29 mouse cellular contexts compared by ENCODE assay signal in genomic region chr2:49630636-49631035, GRCm38 (mm10). TPM values are rescaled to one million over a fixed set of nuclear protein-coding genes. Genes with fewer than 3 reads are reported as not detected.
DNase-seq lines count a peak whose midpoint lies in the region; ATAC-seq lines count a peak whose summit lies in the region.
"Had no signal": no experiment of that assay in that cellular context is flagged by ENCODE, and none has a peak within 500 bp of the region (broad histone marks: within the 10 kb centered on the region; RNA-seq: fewer than 3 reads in every experiment).

No protein-coding gene starts in this region.

- no peaks in the 10 kb centered on the region for H3K9me3 ChIP-seq in kidney, embryonic 14.5 days (ENCODE audit: control insufficient read depth, low read length)
- H3K9me3 ChIP-seq: embryonic facial prominence, embryonic 13.5 days; forebrain, embryonic 15.5 days; G1E; heart, embryonic 15.5 days; liver, embryonic 12.5 days; neural tube, embryonic 12.5 days had no signal

- WGBS in kidney, embryonic 14.5 days: 75% methylated on average over 6 of the region's 6 CpGs

- intact Hi-C loops in heart, postnatal 36 days (cut with DNase I): no loop called here

- no peak overlapping the region for H3K4me2 ChIP-seq in kidney, embryonic 14.5 days (replicated peaks; ENCODE audit: low read depth, low read length)
- H3K4me2 ChIP-seq: embryonic facial prominence, embryonic 13.5 days; forebrain, embryonic 15.5 days; heart, embryonic 15.5 days; hindbrain, embryonic 14.5 days; liver, embryonic 12.5 days; midbrain, embryonic 11.5 days; neural tube, embryonic 12.5 days had no signal

- no peak overlapping the region for H3K4me3 ChIP-seq in kidney, embryonic 14.5 days (ENCODE audit: low read length)
- H3K4me3 ChIP-seq: embryonic facial prominence, embryonic 13.5 days; forebrain, embryonic 10.5 days; forebrain, embryonic 15.5 days; heart, adult 2 months; heart, embryonic 15.5 days; liver, embryonic 12.5 days; neural tube, embryonic 12.5 days had no signal

- H3K27me3 ChIP-seq in kidney, embryonic 14.5 days (ENCODE audit: control insufficient read depth, insufficient read depth, low read length): no peaks in the 10 kb centered on the region
- H3K27me3 ChIP-seq: embryonic facial prominence, embryonic 13.5 days; forebrain, embryonic 15.5 days; heart, embryonic 15.5 days; liver, embryonic 12.5 days; neural tube, embryonic 12.5 days had no signal

- no peak for ATAC-seq in cerebellum, adult (ENCODE audit: insufficient number of reproducible peaks, low FRiP score, low TSS enrichment)
- ATAC-seq in kidney, embryonic 14.5 days (ENCODE audit: low FRiP score, low TSS enrichment): no peak
- ATAC-seq: forebrain, embryonic 15.5 days; liver, embryonic 12.5 days; liver, postnatal 0 days; midbrain, embryonic 16.5 days had no signal

- 0 out of 2 replicates have a peak, but pooled peaks cover 15% of the 10 kb centered on the region for H3K4me1 ChIP-seq in kidney, embryonic 14.5 days (ENCODE audit: control insufficient read depth, insufficient read depth, low read length)
- H3K4me1 ChIP-seq: heart, embryonic 15.5 days; liver, embryonic 12.5 days had no signal

- no peak overlapping the region for H3K9ac ChIP-seq in kidney, embryonic 14.5 days (ENCODE audit: low read depth, low read length)
- H3K9ac ChIP-seq: embryonic facial prominence, embryonic 13.5 days; forebrain, embryonic 15.5 days; heart, embryonic 15.5 days; hindbrain, embryonic 14.5 days; liver, embryonic 12.5 days; liver, postnatal 0 days; neural tube, embryonic 12.5 days had no signal

- no peak overlapping the region for H3K27ac ChIP-seq in kidney, embryonic 14.5 days (ENCODE audit: low read depth, low read length)
- H3K27ac ChIP-seq: embryonic facial prominence, embryonic 13.5 days; forebrain, embryonic 10.5 days; forebrain, embryonic 15.5 days; heart, adult 2 months; heart, embryonic 15.5 days; hindbrain, embryonic 14.5 days; kidney, postnatal 0 days; liver, embryonic 12.5 days; neural tube, embryonic 12.5 days; stomach, postnatal 0 days had no signal

- peak; percentile 49 for DNase-seq in cerebellum, adult 11-12 months
- peak; percentile 7 to 9 for DNase-seq in heart, postnatal 36 days
- no peak for DNase-seq in heart, adult 11 months
- DNase-seq in kidney, adult 8-10 months: peak; percentile 36 to 47
- no peak for DNase-seq in neural tube, embryonic 10.5 days (ENCODE audit: extremely low spot score, low spot score)
- DNase-seq: adrenal gland, adult 8-10 months; gastrocnemius, postnatal 25 days; left cerebral cortex, postnatal 4 days; liver, postnatal 0 days; lung, postnatal 36 days; right cerebral cortex, adult 18-20 months; right cerebral cortex, postnatal 4 days; thymus, adult 18-20 months; thymus, postnatal 25 days had no signal

- H3K36me3 ChIP-seq in kidney, embryonic 14.5 days (ENCODE audit: control insufficient read depth, insufficient read depth, low read length): no peaks in the 10 kb centered on the region
- H3K36me3 ChIP-seq: embryonic facial prominence, embryonic 13.5 days; G1E; heart, embryonic 15.5 days; liver, embryonic 12.5 days; neural tube, embryonic 12.5 days had no signal

RNA-seq across cellular contexts. Expression of gene Kif5c, which starts 11.5 kb away (rescaled TPM):
- total RNA-seq in heart, postnatal 36 days (2021): 1 to 10 TPM in 1 of 2 experiments, under 1 TPM in 1; 0.24 to 1.1 TPM
- polyA plus RNA-seq in kidney, embryonic 14.5 days (2014; fragmentation: Nextera tagmentation; extraction: Ambion mirVana): 5.0 and 6.6 TPM in 2 replicates

Comparison
In these comparisons a context has a peak if more than half of its experiments do, and no peak if none do; other contexts are left out.
1. DNase-seq: peak in cerebellum, adult 11-12 months (single experiment), heart, postnatal 36 days (2 of 2) and kidney, adult 8-10 months (2 of 2); none in heart, adult 11 months (single experiment) and neural tube, embryonic 10.5 days (single experiment).